Mouse (Mus musculus) brain, adult 2 months (tissue): ENCODE measurements around the gene Gm11733.

Experiments used
- DNase-seq: peaks from one replicate; pipeline ENCODE4 v3.0.0; 2011; ENCODE audit warnings: low read depth, low spot score

The Gm11733 gene

GRCm38 (mm10) chr11:117478271-117479006 lies 5.7 kb upstream of the Gm11733 start:
- no peak for DNase-seq

DNA sequence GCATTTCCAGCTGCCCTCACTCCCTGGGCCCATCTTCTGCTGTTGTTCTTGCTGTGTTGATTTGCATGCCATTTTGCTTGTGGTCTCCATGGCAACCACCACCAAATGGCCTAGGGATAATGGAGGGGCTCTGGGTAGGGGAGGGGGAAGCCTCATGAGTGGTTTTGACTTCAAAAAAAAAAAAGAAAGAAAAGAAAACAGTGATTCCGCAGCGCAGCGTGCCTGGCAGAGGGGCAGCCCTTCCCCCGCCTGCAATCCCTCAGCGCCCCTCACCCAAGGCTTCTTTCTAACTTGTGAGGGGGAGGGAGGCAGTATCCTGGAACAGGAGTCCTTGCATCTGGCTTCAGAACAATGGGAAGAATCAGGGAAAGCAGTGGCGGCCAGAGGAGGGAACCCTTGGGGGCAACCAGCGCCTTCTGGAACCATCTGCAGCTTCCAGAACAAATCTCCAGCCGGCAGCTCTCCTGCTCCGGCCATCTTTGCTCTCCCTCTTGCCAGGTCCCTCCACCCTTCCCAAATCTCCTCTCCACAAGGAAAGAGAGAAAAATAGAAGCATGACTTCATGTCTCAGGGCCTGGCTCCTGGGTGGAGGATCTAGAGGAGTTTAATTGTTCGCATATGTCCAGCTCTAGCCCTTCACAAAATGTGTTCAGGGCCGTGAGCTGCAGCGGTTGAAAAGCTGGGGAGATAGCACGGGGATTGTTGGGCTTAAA lies 5.0 kb upstream of the Gm11733 start:
- DNase-seq = peak; percentile 79

GRCm38 (mm10) chr11:117479746-117480145 lies 4.4 kb upstream of the Gm11733 start:
- no peak for DNase-seq

DNA sequence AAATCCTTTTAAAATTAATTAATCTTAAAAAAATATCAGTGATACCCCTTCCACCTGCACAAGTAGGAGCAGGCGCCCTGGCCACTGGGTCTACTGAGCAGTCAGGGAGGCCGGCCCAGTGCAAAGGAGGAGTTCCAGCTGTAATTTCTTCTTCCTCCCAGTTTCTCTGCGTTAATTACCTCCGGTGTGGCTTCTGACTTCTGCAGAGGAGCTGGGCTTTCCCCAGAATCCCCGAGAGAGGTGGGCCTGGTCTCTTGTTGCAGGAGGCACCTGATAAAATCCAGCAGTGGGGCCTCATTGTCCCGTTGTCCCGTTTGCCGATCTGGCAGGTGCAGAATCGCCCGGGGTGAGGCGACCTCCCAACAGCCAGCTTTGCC lies 1.9 kb upstream of the Gm11733 start:
- DNase-seq = no peak

DNA sequence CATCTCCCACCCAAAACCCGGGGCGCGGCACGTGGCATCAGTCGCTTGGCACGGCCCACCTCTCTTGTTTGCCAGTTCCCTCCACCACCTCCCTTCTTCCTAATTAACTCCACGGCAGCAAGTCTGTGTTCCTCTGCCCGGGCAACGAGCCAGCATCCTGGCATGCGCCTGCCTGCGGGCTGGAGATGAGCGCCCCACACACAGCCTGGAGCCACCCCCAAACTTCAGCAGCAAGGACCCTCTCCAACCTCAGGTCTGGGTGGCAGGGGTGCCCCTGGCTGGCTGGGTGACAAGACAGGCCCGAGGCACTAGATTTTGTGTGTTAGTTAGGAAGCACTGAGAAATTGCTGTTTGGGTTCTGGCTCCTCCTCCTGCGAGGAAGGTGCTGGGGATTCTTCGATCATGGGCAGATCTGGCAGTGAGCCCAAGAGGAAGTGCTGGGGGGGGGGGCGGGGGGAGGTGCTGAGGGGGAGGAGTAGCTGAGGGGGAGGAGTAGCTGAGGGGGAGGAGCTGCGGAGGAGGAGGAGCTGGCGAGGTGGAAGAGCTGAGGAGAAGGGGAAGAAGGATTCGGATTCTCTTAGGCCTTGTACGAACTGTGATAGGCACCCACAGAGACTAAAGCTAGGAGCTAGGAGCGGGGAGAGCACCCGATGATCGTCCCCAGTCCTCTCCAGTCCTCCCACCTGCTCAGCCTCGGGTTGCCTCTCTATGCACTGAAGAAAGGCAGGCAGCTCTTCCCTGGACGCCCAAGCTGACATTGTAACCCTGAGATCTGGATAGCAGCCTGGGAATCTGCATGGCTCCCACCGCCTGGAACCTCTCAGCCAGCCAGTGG lies 1.3 kb upstream of the Gm11733 start:
- DNase-seq = peak; percentile 95

DNA sequence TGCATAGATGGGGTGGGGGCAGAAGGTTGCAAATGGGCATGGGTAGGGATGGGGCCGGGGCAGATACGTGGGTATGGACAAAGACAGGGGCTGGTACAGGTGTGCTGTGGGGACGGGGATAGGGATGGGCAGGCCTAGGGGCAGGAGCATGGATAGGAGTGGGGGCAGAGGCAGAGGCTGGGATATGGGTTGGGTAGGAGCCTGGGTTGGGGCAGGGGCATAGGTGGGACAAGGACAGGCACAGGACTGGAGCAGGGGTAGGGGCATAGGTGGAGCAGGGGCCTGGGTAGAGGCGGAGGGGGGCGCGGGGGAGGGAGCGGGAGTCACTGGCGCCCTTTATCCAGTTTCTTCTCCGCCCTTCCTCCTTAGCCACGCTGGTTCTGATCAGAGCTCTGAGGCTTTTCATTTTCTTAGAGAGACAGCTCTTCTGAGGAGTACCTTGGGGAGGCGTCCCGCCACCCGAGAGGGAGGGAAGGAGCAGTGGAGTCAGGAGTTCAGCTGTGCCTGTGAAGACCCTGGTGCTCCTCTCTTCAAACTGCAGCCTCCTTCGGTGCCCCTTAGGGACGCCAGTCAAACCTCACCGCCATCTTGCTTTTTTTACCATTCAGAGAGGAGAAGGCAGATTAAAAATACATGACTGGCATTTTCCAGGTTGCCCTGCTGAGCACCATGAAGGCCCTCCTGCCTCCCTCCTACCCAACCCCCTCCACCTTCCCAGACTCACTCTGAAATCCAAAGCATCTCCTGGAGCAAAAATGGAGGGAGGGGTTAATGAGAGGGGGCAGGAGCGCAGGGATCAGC lies 7.4 kb downstream of the Gm11733 start:
- DNase-seq = no peak

DNA sequence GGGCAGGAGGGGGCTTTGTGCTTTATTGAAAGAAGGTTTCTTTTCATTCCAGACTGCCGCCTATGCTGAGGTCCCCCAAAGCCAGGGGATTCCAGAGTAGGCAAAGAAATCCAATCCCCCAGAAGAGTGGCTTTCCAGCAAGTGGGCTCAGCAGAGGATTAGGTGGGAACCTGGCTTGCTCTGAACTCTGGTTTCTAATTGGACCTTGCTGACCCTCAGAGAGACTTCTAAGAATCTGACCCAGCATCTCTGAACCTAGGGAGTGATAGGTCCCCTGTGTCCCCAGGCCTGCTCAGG lies 8.0 kb downstream of the Gm11733 start:
- no peak for DNase-seq

GRCm38 (mm10) chr11:117496812-117497211 lies 12.6 kb downstream of the Gm11733 start:
- DNase-seq = no peak

DNA sequence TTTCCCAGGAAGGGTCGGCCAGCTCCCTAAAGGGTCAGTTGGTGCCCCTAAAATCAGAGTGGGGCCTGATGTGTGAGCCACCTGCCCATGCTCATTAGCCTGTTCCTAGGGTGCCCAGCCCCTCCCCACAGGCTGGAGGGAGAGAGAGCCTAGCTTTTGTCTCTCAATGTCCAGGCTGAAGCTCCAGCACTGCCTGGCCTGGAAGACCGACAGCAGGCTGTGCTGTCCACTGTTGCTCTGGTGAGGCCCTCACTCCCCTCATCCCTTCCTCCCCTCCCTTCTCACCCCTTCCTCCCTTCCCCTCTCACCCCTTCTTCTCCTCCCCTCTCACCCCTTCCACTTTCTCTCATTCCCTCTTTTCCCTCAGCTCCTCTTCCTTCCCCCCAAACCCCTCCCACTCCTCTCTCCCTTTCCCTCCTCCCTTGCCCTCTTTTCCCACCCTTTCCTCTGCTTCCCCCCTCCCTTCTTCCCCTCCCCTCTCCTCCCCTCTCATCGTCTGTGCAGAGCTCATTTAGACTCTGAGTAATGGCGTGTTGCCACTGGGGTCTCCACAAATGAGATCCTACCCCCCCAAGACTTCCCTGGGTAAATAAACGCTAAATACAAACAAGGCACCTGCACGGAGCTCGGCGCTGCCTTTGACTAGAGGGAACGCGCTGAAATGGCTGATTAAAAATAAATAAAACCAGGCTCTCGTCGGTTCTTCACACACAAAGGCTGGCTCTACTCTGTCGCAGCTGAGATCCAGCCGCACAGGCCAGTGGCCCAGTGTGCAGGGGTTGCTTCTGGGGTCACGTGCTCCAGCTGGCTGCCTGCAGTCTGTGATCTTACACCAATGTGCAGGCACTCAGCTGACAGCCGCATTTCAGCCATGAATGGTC lies 13.3 kb downstream of the Gm11733 start:
- peak; percentile 76 for DNase-seq

DNA sequence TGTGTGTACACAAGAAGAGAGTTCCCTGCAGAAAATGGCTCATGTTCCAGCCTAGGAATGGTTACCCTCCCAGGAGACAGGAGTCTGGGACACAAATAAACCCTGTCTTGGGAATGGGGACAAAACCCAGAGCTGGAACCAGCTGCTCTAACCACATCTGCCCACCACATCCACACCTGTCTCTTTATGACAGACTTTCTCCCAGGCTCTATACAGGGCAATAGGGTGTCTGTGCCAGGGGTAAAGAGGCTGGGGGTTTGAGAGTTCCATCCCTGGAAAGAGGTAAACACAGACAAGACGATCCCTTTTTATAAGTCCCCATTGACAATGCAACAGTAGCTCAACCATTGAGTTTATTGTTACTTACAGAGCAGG lies 14.0 kb downstream of the Gm11733 start:
- DNase-seq = no peak

- DNase-seq = peak; percentile 85
Measured at GRCm38 (mm10) chr11:117508972-117509371, 24.8 kb downstream of the Gm11733 start.

DNA sequence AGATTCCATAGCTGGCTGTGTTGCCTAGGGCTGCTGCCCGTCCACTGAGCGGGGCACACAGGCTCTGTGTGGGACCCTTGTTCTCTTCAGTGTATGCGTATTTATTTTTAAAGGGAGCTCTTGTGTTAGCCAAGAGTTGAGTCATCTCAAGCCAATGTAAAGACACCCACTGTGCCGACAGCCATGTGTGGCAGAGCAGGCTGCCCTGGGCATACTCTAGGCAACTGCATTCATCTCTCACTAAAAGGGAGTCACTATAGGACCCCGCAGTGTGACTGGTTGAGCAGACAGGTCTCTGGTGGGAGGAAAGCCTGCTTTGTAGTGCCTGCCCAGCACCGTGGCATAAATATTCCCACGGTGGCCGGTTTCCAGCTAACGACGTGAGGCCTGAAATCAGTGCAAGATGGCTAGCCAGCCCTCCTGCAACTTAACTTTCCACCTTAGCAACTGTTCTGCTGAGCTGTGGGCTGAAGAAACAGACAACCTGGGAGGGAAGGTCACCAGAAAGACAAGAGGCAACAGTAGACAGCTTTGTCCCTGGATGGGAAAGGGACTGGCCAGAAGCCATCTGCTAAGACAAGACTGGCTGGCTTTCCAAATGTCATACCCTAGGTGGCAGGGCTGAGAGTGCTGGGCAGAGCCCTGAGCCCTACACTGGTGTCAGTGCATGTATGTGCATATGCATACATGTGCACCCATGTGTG lies 31.7 kb downstream of the Gm11733 start:
- peak; percentile 80 for DNase-seq

GRCm38 (mm10) chr11:117516422-117516796 lies 32.2 kb downstream of the Gm11733 start:
- no peak for DNase-seq

- DNase-seq = no peak
Measured at GRCm38 (mm10) chr11:117521906-117522780, 38.0 kb downstream of the Gm11733 start.

- DNase-seq = peak; percentile 88
Measured at GRCm38 (mm10) chr11:117522879-117523519, 38.8 kb downstream of the Gm11733 start.

DNA sequence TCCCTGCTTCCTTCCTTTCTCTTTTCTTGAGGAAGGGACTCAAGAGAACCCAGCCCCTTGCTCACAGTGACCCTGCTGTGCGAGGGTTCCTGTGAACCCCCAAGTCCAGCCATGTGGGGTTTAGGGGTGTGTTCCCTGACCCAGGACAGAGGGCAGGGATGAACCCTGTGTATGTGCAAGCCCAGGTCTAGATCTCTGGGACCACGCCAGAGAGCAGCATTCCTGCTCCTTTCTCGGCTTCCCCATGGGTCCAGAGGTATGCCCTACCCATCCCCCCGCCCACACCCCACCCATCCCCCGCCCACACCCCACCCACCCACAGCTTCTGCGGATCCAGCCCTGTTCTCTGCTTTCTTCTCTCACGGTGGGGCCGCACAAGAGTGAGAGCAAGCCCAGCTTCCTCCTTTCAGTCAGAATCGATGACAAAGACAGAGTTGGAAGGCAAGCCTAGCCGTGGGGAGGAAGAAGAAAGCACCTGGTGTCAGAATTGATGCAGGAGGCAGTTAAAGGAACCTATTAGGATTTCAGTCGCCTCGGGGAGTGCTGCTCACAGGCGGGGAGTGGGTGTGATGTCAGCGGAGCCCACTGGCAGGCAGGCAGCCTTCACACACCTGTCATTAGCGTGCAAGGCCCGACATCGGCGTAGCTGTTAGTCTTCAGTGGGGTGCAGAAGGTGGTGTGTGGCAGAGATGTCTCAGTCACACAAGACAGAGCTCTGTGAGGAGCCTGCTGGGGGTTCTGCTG lies 41.6 kb downstream of the Gm11733 start:
- peak; percentile 56 for DNase-seq

GRCm38 (mm10) chr11:117532374-117532773 lies 48.2 kb downstream of the Gm11733 start:
- DNase-seq = no peak

DNA sequence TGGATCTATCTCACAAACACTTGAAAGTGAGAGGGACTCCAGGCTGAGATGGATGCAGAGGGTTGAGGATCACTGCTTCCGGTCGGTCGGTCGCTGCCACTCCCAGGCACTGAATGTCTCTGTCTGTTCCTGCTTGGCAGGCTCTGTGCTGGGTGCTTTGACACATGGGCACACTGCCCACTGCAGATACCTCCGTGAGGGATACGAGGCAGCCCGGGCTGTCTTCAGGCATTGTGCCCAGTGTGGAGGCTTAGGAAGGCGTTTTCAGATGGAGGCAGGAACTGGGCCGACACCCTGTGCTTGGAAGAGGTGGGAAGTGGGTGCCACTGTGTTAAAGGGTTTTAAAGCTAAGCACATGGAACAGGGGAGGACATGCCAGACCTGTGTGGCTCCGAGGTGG lies 50.7 kb downstream of the Gm11733 start:
- DNase-seq = peak; percentile 81
